Mouse (Mus musculus) liver, postnatal 0 days (tissue): ENCODE measurements around the gene Klf7.

Experiments
- CTCF ChIP-seq: sonication (generic); IDR thresholded peaks from 2 replicates; pipeline ENCODE4 v1.5.1; 2016; ENCODE audit warnings: antibody characterized with exemption, low read depth
- EP300 ChIP-seq: IDR thresholded peaks from 2 replicates; pipeline ENCODE4 v1.6.1; 2016; ENCODE audit warnings: antibody characterized with exemption, low read depth, mild to moderate bottlenecking

DNA sequence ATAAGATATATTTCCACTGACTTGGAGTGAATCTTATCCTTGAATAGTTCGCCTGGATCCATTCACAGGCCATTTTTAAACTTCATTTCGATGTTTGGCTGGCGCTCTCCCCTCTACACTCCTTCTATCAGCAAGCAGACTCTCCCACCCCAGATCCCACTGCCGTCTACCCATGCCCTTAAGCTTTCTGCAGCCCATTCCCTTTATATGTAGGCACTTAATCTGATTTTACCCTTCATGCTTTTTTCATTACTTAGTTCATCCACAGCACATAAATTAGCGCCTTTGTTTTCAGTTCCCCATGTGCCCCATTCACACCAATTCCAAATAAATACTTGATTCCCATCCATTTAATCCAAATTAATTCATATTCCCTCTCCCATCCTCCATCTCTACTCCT, 48.0 kb downstream of the Klf7 start:
- TF ChIP-seq CTCF (no peak), EP300 (no peak)
